Mouse (Mus musculus) right cerebral cortex, postnatal 25 days (tissue): ENCODE measurements around the gene Txnrd2.

Source experiments
- DNase-seq: peaks from one replicate; pipeline ENCODE4 v3.0.0; 2022

The Txnrd2 gene

GRCm38 (mm10) chr16:18426215-18426791 is at the start of gene Txnrd2:
Txnrd2 (plus strand) TSS chr16:18426384.
- DNase-seq = peak; percentile 77

- DNase-seq = no peak
These were observed 49.0 kb upstream of the Txnrd2 start for GRCm38 (mm10) chr16:18377203-18377602.

GRCm38 (mm10) chr16:18378489-18378888 is 47.7 kb upstream of the Txnrd2 start:
- DNase-seq = no peak

- DNase-seq = no peak
These were observed 46.7 kb upstream of the Txnrd2 start for GRCm38 (mm10) chr16:18379338-18380001.

GRCm38 (mm10) chr16:18380495-18381063 is 45.6 kb upstream of the Txnrd2 start:
- DNase-seq = no peak

- DNase-seq = no peak
These were observed 44.4 kb upstream of the Txnrd2 start for GRCm38 (mm10) chr16:18381621-18382258.

GRCm38 (mm10) chr16:18383045-18383726 is 43.0 kb upstream of the Txnrd2 start:
- DNase-seq = no peak

- no peak for DNase-seq
These were observed 42.4 kb upstream of the Txnrd2 start for GRCm38 (mm10) chr16:18383756-18384155.

GRCm38 (mm10) chr16:18384211-18384610 is 42.0 kb upstream of the Txnrd2 start:
- DNase-seq = no peak

- no peak for DNase-seq
These were observed 41.5 kb upstream of the Txnrd2 start for GRCm38 (mm10) chr16:18384659-18385058.

GRCm38 (mm10) chr16:18385411-18385810 is 40.8 kb upstream of the Txnrd2 start:
- DNase-seq = no peak

- DNase-seq = no peak
These were observed 39.7 kb upstream of the Txnrd2 start for GRCm38 (mm10) chr16:18386451-18386850.

GRCm38 (mm10) chr16:18386972-18387371 is 39.2 kb upstream of the Txnrd2 start:
- no peak for DNase-seq

- no peak for DNase-seq
These were observed 38.2 kb upstream of the Txnrd2 start for GRCm38 (mm10) chr16:18387704-18388582.

- no peak for DNase-seq
These were observed 37.4 kb upstream of the Txnrd2 start for GRCm38 (mm10) chr16:18388583-18389435.

- DNase-seq = no peak
These were observed 35.8 kb upstream of the Txnrd2 start for GRCm38 (mm10) chr16:18390399-18390798.

- DNase-seq = no peak
These were observed 35.1 kb upstream of the Txnrd2 start for GRCm38 (mm10) chr16:18391127-18391526.

- no peak for DNase-seq
These were observed 34.5 kb upstream of the Txnrd2 start for GRCm38 (mm10) chr16:18391728-18392127.

GRCm38 (mm10) chr16:18392469-18393426 is 33.4 kb upstream of the Txnrd2 start:
- DNase-seq = peak; percentile 74

GRCm38 (mm10) chr16:18393595-18393994 is 32.6 kb upstream of the Txnrd2 start:
- no peak for DNase-seq
